ENCODE assay signal across 25 mouse cellular contexts in the genomic region with DNA sequence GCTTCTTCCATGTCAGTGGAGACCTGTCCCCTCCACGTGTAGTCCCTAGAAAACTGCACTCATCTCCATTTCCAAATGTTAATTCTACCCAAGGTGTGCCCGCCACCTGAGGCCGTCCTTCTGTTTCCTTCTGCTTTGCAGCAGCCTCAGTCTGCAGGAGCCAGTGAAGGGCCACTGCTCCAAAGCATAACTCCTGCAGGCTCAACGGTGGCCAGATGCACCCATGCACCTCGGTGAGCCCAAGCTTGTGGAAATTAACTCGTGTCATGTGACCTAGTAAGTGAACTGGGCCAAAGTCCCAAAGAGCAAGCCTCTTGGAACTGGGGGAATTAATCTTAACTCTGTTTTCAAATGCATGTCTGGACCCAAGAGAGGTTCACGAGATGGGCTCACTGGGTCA. TPM values are rescaled to one million over a fixed set of nuclear protein-coding genes. Genes with fewer than 3 reads are reported as not detected.
DNase-seq lines count a peak whose midpoint lies in the region; ATAC-seq and TF ChIP-seq lines count a peak whose summit lies in the region.
"Had no signal": no experiment of that assay in that cellular context is flagged by ENCODE, and none has a peak within 500 bp of the region (broad histone marks: within the 10 kb centered on the region; RNA-seq: fewer than 3 reads in every experiment).

No protein-coding gene starts in this region.

- DNase-seq in cerebellum, adult 2 months, result peak; percentile 59
- DNase-seq in cerebellum, adult 8-10 months, result no peak
- peak; percentile 58 for DNase-seq in brain, adult 2 months (ENCODE audit: low read depth, low spot score)
- DNase-seq in kidney, adult 2 months, result peak; percentile 93
- DNase-seq in kidney, postnatal 10 days, result peak; percentile 63
- no peak for DNase-seq in adrenal gland, postnatal 25 days
- DNase-seq: adrenal gland, postnatal 36 days; gastrocnemius, postnatal 36 days; heart, adult 2 months; heart, postnatal 36 days; liver, postnatal 0 days; right cerebral cortex, adult 18-20 months; right cerebral cortex, postnatal 4 days; thymus, postnatal 25 days had no signal

- no peak for TF ChIP-seq CTCF in cerebellum, adult 2 months (IDR thresholded peaks at IDR 0.05; ENCODE audit: borderline replicate concordance, insufficient read depth, low read depth, low read length)
- no peak for TF ChIP-seq CTCF in kidney, adult 2 months (conservative IDR thresholded peaks at IDR 0.05; ENCODE audit: insufficient read depth, insufficient read length, low read depth, low read length)

- no peaks in the 10 kb centered on the region for H3K27me3 ChIP-seq in cerebellum, adult 2 months (ENCODE audit: control insufficient read depth, insufficient read depth, low read length)
- no peaks in the 10 kb centered on the region for H3K27me3 ChIP-seq in kidney, adult 2 months (replicated peaks; ENCODE audit: control insufficient read depth, insufficient read depth, low read length)
- H3K27me3 ChIP-seq: embryonic facial prominence, embryonic 15.5 days; hindbrain, embryonic 13.5 days; neural tube, embryonic 15.5 days; stomach, embryonic 15.5 days had no signal

- ATAC-seq in frontal cortex, adult (ENCODE audit: low TSS enrichment), result no peak
- no peak for ATAC-seq in megakaryocyte progenitor cell, adult 5-6 weeks (replicated peaks; ENCODE audit: poor library complexity)
- ATAC-seq: forebrain, embryonic 14.5 days; liver, postnatal 0 days; lung, postnatal 0 days had no signal

- no peaks in the 10 kb centered on the region for H3K36me3 ChIP-seq in kidney, adult 2 months (ENCODE audit: control insufficient read depth, insufficient read depth, low read length)
- H3K36me3 ChIP-seq: embryonic facial prominence, embryonic 15.5 days; hindbrain, embryonic 13.5 days; neural tube, embryonic 15.5 days; stomach, embryonic 15.5 days had no signal

- H3K27ac ChIP-seq in cerebellum, adult 2 months (ENCODE audit: insufficient read depth, low read length), result peak overlapping the region; percentile 85
- peak overlapping the region; percentile 87 for H3K27ac ChIP-seq in kidney, adult 2 months (ENCODE audit: insufficient read depth, low read depth, low read length)
- H3K27ac ChIP-seq: embryonic facial prominence, embryonic 15.5 days; heart, adult 2 months; hindbrain, embryonic 13.5 days; layer of hippocampus, adult 2 months; macrophage; neural tube, embryonic 15.5 days; stomach, embryonic 15.5 days had no signal

- no peak overlapping the region for H3K4me3 ChIP-seq in cerebellum, adult 2 months (replicated peaks; ENCODE audit: insufficient read depth, low read depth, low read length)
- H3K4me3 ChIP-seq in kidney, adult 2 months (ENCODE audit: insufficient read depth, low read depth, low read length), result no peak overlapping the region
- H3K4me3 ChIP-seq: embryonic facial prominence, embryonic 15.5 days; heart, adult 2 months; hindbrain, embryonic 13.5 days; layer of hippocampus, adult 2 months; neural tube, embryonic 15.5 days; stomach, embryonic 15.5 days had no signal

- H3K4me1 ChIP-seq in cerebellum, adult 2 months (ENCODE audit: control insufficient read depth, insufficient read depth, low read length), result peaks cover 67% of the 10 kb centered on the region
- H3K4me1 ChIP-seq in kidney, adult 2 months (ENCODE audit: control insufficient read depth, insufficient read depth, low read length), result peaks cover 13% of the 10 kb centered on the region
- H3K4me1 ChIP-seq: embryonic facial prominence, embryonic 15.5 days; stomach, embryonic 15.5 days had no signal

- TF ChIP-seq POLR2A in cerebellum, adult 2 months (IDR thresholded peaks at IDR 0.05; ENCODE audit: borderline replicate concordance, insufficient read depth, low read length), result no peak
- peak; percentile 7 for TF ChIP-seq POLR2A in kidney, adult 2 months (IDR thresholded peaks at IDR 0.05; ENCODE audit: low read depth, low read length)

- 21% methylated on average over 7 of the region's 7 CpGs for WGBS in cerebellum, adult 2 months
- WGBS in kidney, adult 2 months, result 37% methylated on average over 7 of the region's 7 CpGs

RNA-seq across cellular contexts. Expression of gene Sel1l3, which starts 40.8 kb away (rescaled TPM):
- polyA plus RNA-seq in cerebellum, adult 2 months (2012; rRNA removed), result 70.8 and 85.1 TPM in 2 replicates
- polyA plus RNA-seq in kidney, adult 2 months (2012; rRNA removed), result 28.6 and 31.5 TPM in 2 replicates
- total RNA-seq in adrenal gland, postnatal 25 days (2021), result 2.0 and 3.7 TPM in 2 replicates
- not detected in 2 replicates for total RNA-seq in megakaryocyte progenitor cell, adult 5-6 weeks (2015)
- total RNA-seq in megakaryocyte progenitor cell, adult 5-6 weeks (2017), result 0.03 TPM in 1 of 2 replicates, not detected in the other
- total RNA-seq: common myeloid progenitor, adult 5-6 weeks had no signal

Comparison
In these comparisons a context has a peak if more than half of its experiments do, and no peak if none do; other contexts are left out.
1. DNase-seq: peak in cerebellum, adult 2 months (2 of 2), brain, adult 2 months (single experiment), kidney, adult 2 months (single experiment) and kidney, postnatal 10 days (single experiment); none in cerebellum, adult 8-10 months (single experiment) and adrenal gland, postnatal 25 days (single experiment).